Mouse (Mus musculus) liver, postnatal 0 days (tissue): ENCODE measurements around the gene Ube3b.

ENCODE experiments used
- CTCF ChIP-seq: sonication (generic); IDR thresholded peaks from 2 replicates; pipeline ENCODE4 v1.5.1; 2016; ENCODE audit warnings: antibody characterized with exemption, low read depth
- EP300 ChIP-seq: IDR thresholded peaks from 2 replicates; pipeline ENCODE4 v1.6.1; 2016; ENCODE audit warnings: antibody characterized with exemption, low read depth, mild to moderate bottlenecking

DNA sequence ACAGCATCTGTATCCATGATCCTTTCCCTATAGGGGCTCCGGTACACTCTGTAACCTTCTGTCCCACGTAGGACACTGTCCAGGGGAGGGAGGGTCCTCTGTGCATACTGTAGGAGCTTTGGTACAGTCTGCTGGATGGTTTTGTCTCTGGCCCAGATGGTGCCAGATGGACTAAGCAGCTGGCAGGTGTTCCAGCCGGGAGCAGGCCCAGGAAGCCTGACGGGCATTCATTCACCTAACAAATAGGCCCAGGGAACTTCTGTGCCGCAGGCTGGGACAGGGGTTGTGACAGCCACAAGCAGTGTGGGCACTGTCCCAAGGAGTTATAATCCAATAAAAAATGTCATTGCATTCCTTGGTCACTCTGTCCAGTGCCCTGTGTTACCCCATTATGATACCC is 43.6 kb downstream of the Ube3b start:
- TF ChIP-seq CTCF (no peak), EP300 (no peak)
